Mouse (Mus musculus) liver, embryonic 14.5 days (tissue): Measurements from ENCODE around the gene Hdac9.

Source experiments
- CTCF ChIP-seq: IDR thresholded peaks from 2 replicates; pipeline ENCODE4 v1.5.1; 2016; ENCODE audit warnings: antibody characterized with exemption, low read depth, control low read depth
- EP300 ChIP-seq: IDR thresholded peaks from 2 replicates; pipeline ENCODE4 v1.6.1; 2016; ENCODE audit warnings: antibody characterized with exemption, low read depth

DNA sequence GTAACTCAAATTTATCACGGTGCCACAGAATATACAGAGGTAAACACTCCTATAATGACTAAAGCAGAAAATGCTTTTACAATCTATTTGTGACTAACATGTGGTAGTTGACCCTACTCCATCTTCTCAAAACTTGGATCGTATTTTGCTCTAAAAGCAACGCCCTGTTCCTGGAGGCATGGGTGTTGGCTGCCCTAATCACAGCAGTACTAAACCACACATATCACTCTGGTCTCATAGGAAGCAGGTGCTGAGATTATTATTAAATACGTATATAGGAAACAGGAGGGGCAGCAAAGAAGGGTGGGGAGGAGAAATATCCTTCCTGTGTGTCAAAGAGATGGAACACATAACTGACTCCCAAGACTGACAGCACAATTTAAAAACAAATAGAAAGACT lies 90.0 kb downstream of the Hdac9 start:
- no peak for TF ChIP-seq CTCF
- no peak for TF ChIP-seq EP300
